ENCODE assay signal across 1 mouse cellular context in genomic region chr4:120882002-120882625, GRCm38 (mm10).
A peak's percentile ranks its signal among the peaks of the same experiment; 100 is the strongest.
TF ChIP-seq lines count a peak whose summit lies in the region.

No protein-coding gene starts in this region.

TF ChIP-seq in CH12.LX, 34 proteins besides CTCF, POLR2A, EP300 and RAD21 (continued from another document):
- TF ChIP-seq JUN (IDR thresholded peaks at IDR 0.05; ENCODE audit: insufficient read depth, low read depth, low read length) (no peak), PAX5 (IDR thresholded peaks at IDR 0.05; ENCODE audit: low read length) (no peak), ZNF384 (IDR thresholded peaks at IDR 0.05; ENCODE audit: low read depth, low read length) (no peak), BHLHE40 (IDR thresholded peaks at IDR 0.05; ENCODE audit: low read depth, low read length) (0 out of 2 replicates have a peak, but pooled peaks have one; percentile 21), GABPA (IDR thresholded peaks at IDR 0.05; ENCODE audit: insufficient replicate concordance, low read depth, low read length) (no peak), ZKSCAN1 (IDR thresholded peaks at IDR 0.05; ENCODE audit: borderline replicate concordance, low read depth, low read length) (no peak), CHD1 (IDR thresholded peaks at IDR 0.05; ENCODE audit: low read depth, low read length) (no peak)
